Mouse (Mus musculus): ENCODE results near the gene Map2k3. TPM values are rescaled to one million over a fixed set of nuclear protein-coding genes. Genes with fewer than 3 reads are reported as not detected.
"Not testable (repeated sequence)": the region's sequence is repeated elsewhere in the genome, so short reads cannot be mapped to it uniquely, and the experiment has no call there.

Gene Map2k3
- polyA plus RNA-seq (2012; rRNA removed), result 30.9 and 33.1 TPM in 2 replicates

DNA sequence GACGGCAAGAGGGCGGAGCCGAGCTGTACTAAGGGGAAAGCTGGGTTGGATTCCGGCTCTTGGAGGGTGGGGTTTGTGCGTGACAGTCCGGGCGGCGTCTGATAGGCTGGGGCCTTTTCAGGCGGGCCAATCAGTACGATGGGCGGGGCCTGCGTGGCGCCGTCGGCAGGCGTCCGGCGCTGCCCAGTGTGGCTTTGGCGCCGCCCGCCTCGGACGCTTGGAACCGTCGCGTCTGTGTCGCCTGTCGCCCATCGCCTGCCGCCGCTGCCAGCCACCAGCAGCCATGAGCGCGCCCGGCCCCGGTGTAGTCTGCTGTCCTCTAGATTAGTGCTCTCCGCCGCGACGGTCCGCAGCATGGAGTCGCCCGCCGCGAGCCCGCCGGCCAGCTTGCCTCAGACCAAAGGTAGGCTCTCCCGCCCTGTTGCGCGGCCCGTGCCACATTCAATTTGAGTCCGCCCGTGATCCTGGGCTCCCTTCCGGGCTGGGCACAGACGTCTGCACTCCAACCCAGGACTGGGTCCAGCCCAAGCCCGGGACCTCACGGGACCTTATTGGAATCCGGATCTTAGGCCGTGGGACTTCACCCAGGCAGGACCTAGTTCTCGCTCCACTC is at the start of gene Map2k3:
Gene Map2k3, plus strand, starts transcription at position 165 of the 613 bp plus-strand sequence.
- peak; percentile 95 for DNase-seq
- peaks cover 30% of the 10 kb centered on the region for H3K4me1 ChIP-seq (replicated peaks; ENCODE audit: control insufficient read depth, insufficient read depth, low read length)
- H3K27me3 ChIP-seq (ENCODE audit: control insufficient read depth, insufficient read depth, low read length), result no peaks in the 10 kb centered on the region
- TF ChIP-seq POLR2A (IDR thresholded peaks at IDR 0.05; ENCODE audit: control insufficient read depth, extremely low read depth, insufficient read depth, low read length, poor library complexity) (no peak), CTCF (IDR thresholded peaks at IDR 0.05; ENCODE audit: borderline replicate concordance, control insufficient read depth, extremely low read depth, insufficient read depth, low read length, poor library complexity) (peak; percentile 29; the same call in 1 of the 2 replicates)
- H3K4me3 ChIP-seq (ENCODE audit: control insufficient read depth, insufficient read depth, low read length), result peak within 1 kb of the TSS; percentile 98
- no peaks in the 10 kb centered on the region for H3K36me3 ChIP-seq (ENCODE audit: control insufficient read depth, insufficient read depth, low read length)
- peak within 1 kb of the TSS; percentile 24; the same call in 1 of the 2 replicates for H3K27ac ChIP-seq (ENCODE audit: control insufficient read depth, insufficient read depth, low read length)
- WGBS, result under 1% methylated on average over 59 of the region's 59 CpGs

DNA sequence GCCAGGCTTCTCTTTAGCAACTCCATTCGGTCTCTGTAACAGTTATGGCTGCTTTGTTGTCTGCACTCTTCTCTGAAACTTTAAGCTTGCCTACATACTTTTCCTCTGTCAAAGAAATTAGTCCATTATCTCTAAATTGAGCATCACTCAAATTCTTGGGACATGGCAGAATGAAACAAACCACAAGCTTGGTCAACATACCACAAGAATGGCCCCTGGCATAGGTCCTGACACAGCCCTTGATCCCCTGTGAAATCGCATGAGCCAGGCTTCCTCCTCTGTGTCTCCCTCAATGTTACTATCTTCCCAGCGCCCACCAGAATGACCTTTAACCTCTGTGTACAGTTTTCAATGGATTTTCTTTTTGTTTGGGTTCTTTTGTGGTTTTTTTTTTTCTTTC is 49.4 kb upstream of the Map2k3 start:
- H3K4me1 ChIP-seq (replicated peaks; ENCODE audit: control insufficient read depth, insufficient read depth, low read length), result no peaks in the 10 kb centered on the region
- H3K4me3 ChIP-seq (ENCODE audit: control insufficient read depth, insufficient read depth, low read length), result no peak overlapping the region
- DNase-seq, result no peak
- H3K27ac ChIP-seq (ENCODE audit: control insufficient read depth, insufficient read depth, low read length), result no peak overlapping the region
- TF ChIP-seq POLR2A (IDR thresholded peaks at IDR 0.05; ENCODE audit: control insufficient read depth, extremely low read depth, insufficient read depth, low read length, poor library complexity), result no peak
- no peak for TF ChIP-seq CTCF (IDR thresholded peaks at IDR 0.05; ENCODE audit: borderline replicate concordance, control insufficient read depth, extremely low read depth, insufficient read depth, low read length, poor library complexity)
- no peaks in the 10 kb centered on the region for H3K36me3 ChIP-seq (ENCODE audit: control insufficient read depth, insufficient read depth, low read length)
- 85% methylated on average over 3 of the region's 3 CpGs for WGBS
- no peaks in the 10 kb centered on the region for H3K27me3 ChIP-seq (ENCODE audit: control insufficient read depth, insufficient read depth, low read length)

DNA sequence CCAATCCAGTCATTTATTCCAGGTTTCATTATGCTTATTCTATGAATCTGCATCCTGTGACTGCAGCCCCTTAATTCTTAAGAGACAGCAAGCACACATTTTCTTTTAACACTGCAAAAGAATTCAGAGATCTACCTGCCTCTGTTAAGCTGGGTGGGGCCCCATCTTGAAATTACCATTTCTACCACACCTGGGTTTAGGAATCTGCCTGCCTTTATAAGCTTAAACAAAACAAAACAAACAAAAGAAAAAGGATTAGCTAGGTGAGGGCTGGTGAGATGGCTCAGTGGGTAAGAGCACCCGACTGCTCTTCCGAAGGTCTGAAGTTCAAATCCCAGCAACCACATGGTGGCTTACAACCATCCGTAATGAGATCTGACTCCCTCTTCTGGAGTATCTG is 44.8 kb upstream of the Map2k3 start:
- DNase-seq; H3K36me3 ChIP-seq (ENCODE audit: control insufficient read depth, insufficient read depth, low read length); H3K27me3 ChIP-seq (ENCODE audit: control insufficient read depth, insufficient read depth, low read length); H3K27ac ChIP-seq (ENCODE audit: control insufficient read depth, insufficient read depth, low read length); H3K4me1 ChIP-seq (replicated peaks; ENCODE audit: control insufficient read depth, insufficient read depth, low read length); H3K4me3 ChIP-seq (ENCODE audit: control insufficient read depth, insufficient read depth, low read length): not testable (repeated sequence)
- WGBS, result 95% methylated on average over 2 of the region's 3 CpGs

DNA sequence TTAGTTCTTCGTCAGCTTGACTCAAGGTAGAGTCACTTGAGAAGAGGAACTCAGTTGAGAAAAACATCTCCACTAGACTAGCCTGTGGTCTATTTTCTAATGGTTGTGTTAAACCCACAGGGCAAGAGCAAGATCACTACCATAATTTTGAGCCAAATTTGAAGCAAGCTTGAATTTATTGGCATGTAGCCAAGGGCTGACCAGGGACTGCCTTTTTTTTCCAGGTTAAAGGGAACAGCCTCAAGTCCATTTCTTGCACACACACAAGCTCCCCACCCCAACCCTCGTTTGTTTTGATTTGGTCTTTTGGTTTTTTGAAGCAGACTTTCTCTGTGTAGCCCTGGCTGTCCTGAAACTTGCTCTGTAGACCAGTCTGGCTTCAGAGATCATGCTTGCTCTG is 42.0 kb upstream of the Map2k3 start:
- Histone ChIP-seq H3K27ac (ENCODE audit: control insufficient read depth, insufficient read depth, low read length) (no peak overlapping the region), H3K27me3 (ENCODE audit: control insufficient read depth, insufficient read depth, low read length) (no peaks in the 10 kb centered on the region), H3K4me1 (replicated peaks; ENCODE audit: control insufficient read depth, insufficient read depth, low read length) (no peaks in the 10 kb centered on the region), H3K4me3 (ENCODE audit: control insufficient read depth, insufficient read depth, low read length) (no peak overlapping the region), H3K36me3 (ENCODE audit: control insufficient read depth, insufficient read depth, low read length) (no peaks in the 10 kb centered on the region)
- 48% methylated on average over 2 of the region's 2 CpGs for WGBS
- DNase-seq, result no peak
- TF ChIP-seq CTCF (IDR thresholded peaks at IDR 0.05; ENCODE audit: borderline replicate concordance, control insufficient read depth, extremely low read depth, insufficient read depth, low read length, poor library complexity) (no peak), POLR2A (IDR thresholded peaks at IDR 0.05; ENCODE audit: control insufficient read depth, extremely low read depth, insufficient read depth, low read length, poor library complexity) (no peak)

DNA sequence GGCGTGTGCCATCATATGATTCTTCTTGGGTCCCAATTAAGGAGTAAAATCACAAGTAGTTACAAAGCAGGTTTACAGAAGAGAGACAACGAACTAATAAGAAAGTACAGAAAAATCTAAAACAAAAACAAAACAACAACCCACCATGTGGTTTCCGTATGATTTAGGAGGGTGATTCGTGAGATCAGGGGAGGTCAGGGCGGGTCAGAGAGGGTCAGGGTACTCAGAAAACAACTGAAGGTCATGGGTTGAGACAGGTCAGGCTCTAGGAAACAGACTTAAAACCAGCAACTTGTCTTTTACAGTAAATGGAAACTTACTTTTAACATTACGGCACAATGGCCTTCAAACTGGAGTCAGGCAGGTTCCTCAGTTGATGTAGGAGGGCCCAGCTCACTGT is 41.5 kb upstream of the Map2k3 start:
- H3K4me1 ChIP-seq (replicated peaks; ENCODE audit: control insufficient read depth, insufficient read depth, low read length), result no peaks in the 10 kb centered on the region
- no peak for TF ChIP-seq CTCF (IDR thresholded peaks at IDR 0.05; ENCODE audit: borderline replicate concordance, control insufficient read depth, extremely low read depth, insufficient read depth, low read length, poor library complexity)
- TF ChIP-seq POLR2A (IDR thresholded peaks at IDR 0.05; ENCODE audit: control insufficient read depth, extremely low read depth, insufficient read depth, low read length, poor library complexity), result no peak
- no peak overlapping the region for H3K27ac ChIP-seq (ENCODE audit: control insufficient read depth, insufficient read depth, low read length)
- DNase-seq, result no peak
- H3K36me3 ChIP-seq (ENCODE audit: control insufficient read depth, insufficient read depth, low read length), result no peaks in the 10 kb centered on the region
- no peaks in the 10 kb centered on the region for H3K27me3 ChIP-seq (ENCODE audit: control insufficient read depth, insufficient read depth, low read length)
- no peak overlapping the region for H3K4me3 ChIP-seq (ENCODE audit: control insufficient read depth, insufficient read depth, low read length)
- 82% methylated on average over 6 of the region's 6 CpGs for WGBS

DNA sequence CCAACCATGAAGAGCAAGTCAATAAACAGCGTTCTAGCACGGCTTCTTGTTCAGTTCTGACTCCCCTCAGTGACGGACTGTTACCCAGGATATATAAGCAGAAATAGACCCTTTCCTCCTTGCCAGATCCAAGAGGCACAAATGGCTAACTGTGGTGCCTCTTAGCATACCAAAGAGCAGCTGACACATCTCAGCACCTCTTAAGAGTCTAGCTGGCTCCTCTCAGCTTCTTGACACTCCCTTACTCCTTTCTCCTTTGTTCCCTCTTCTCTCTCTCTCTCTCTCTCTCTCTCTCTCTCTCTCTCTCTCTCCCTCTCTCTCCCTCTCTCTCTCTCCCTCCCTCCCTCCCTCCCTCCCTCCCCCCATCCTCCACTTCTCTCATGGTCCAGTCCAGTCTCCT is 41.1 kb upstream of the Map2k3 start:
- 76% methylated on average over 3 of the region's 3 CpGs for WGBS
- Histone ChIP-seq H3K27ac (ENCODE audit: control insufficient read depth, insufficient read depth, low read length) (no peak overlapping the region), H3K4me1 (replicated peaks; ENCODE audit: control insufficient read depth, insufficient read depth, low read length) (no peaks in the 10 kb centered on the region), H3K27me3 (ENCODE audit: control insufficient read depth, insufficient read depth, low read length) (no peaks in the 10 kb centered on the region), H3K4me3 (ENCODE audit: control insufficient read depth, insufficient read depth, low read length) (no peak overlapping the region), H3K36me3 (ENCODE audit: control insufficient read depth, insufficient read depth, low read length) (no peaks in the 10 kb centered on the region)
- no peak for TF ChIP-seq CTCF (IDR thresholded peaks at IDR 0.05; ENCODE audit: borderline replicate concordance, control insufficient read depth, extremely low read depth, insufficient read depth, low read length, poor library complexity)
- no peak for TF ChIP-seq POLR2A (IDR thresholded peaks at IDR 0.05; ENCODE audit: control insufficient read depth, extremely low read depth, insufficient read depth, low read length, poor library complexity)
- no peak for DNase-seq

DNA sequence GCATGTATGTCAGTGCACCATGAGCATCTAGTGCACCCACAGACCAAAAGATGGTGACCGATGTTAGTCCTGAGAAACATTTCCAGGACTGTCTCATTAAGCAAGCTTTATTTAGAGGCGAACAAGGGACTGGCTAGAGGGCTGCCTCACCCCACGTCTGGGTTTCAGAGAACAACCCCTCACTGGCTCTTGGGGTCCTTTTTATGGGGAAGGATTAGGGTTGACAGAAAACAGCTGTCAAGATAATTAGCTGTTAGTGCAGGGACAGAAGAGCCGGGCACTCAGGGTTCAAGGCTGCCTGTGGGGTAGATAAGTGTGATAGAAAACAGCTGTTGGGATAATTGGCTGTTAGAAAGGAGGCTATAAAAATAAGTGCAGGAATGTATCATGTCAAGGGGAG is 35.9 kb upstream of the Map2k3 start:
- DNase-seq, result no peak
- WGBS, result 83% methylated on average over 4 of the region's 4 CpGs
- Histone ChIP-seq H3K27me3 (ENCODE audit: control insufficient read depth, insufficient read depth, low read length) (no peaks in the 10 kb centered on the region), H3K36me3 (ENCODE audit: control insufficient read depth, insufficient read depth, low read length) (no peaks in the 10 kb centered on the region), H3K4me3 (ENCODE audit: control insufficient read depth, insufficient read depth, low read length) (no peak overlapping the region), H3K4me1 (replicated peaks; ENCODE audit: control insufficient read depth, insufficient read depth, low read length) (no peaks in the 10 kb centered on the region), H3K27ac (ENCODE audit: control insufficient read depth, insufficient read depth, low read length) (no peak overlapping the region)
- TF ChIP-seq POLR2A (IDR thresholded peaks at IDR 0.05; ENCODE audit: control insufficient read depth, extremely low read depth, insufficient read depth, low read length, poor library complexity), result no peak

Data from thymus, adult 2 months (tissue).